Mouse (Mus musculus) megakaryocyte, embryonic 14.5 days (primary cell): Measurements from ENCODE around the gene Slc35c2.

Source experiments
- FLI1 ChIP-seq: IDR thresholded peaks from 2 replicates; pipeline ENCODE4 v1.6.1; 2012; ENCODE audit warnings: low read length, inconsistent platforms, mixed read lengths
- GATA1 ChIP-seq: IDR thresholded peaks from 3 replicates; pipeline ENCODE4 v1.6.1; 2012; ENCODE audit warnings: mixed read lengths, low read length, inconsistent platforms, borderline replicate concordance

DNA sequence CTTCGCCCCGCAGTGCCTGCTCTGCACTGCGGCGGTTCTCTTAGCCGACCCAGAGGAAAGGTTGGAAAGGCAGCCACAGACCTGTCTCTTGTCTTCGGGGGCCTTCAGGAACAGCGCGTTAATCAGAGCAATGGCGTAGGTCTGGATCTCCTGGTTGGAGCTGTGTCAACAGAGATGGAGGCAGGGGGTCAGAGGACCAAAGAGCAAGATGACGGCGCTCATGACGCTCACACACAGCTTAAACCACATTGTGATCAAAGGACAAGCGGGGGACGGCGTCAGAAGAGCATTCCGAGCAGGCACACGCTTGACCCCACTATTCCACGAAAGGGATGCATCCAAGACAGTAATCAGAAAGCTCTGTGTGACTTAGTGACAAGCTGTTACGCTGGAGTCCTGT is 17.1 kb upstream of the Slc35c2 start:
- TF ChIP-seq FLI1 (no peak), GATA1 (no peak)
